Mouse (Mus musculus): Measurements from ENCODE around the gene Xlr5a.
"Not testable (repeated sequence)": the region's sequence is repeated elsewhere in the genome, so short reads cannot be mapped to it uniquely, and the experiment has no call there.

DNA sequence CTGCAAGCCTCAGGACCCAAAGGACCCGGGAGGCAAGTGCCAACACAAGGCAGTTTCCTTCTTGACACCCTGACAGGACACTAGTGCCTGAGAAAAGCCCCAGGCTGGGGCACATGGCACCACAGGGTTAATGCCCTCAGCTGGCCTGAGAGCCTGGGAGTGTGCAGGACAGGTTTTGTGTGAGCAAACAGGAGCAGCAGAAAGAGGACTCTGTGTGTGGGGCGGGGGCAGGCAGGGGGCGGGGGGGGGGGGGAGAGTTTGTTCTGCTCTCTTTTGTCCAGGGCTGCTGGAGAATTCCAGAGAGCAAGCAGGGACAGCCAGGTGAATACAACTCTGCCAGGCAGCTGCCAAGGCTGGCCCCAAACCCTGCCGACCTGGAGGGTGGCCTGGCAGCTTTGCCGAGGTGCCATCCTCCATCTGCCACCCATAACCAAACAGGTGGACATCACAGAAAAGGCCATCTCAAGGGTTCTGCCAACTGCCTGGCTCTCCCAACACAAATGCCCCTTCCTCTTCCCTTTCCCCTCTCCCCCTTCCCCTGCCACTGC, 225.9 kb downstream of the Xlr5a start:
- TF ChIP-seq CTCF, EP300 (IDR thresholded peaks at IDR 0.05; ENCODE audit: low read depth): not testable (repeated sequence)
